Mouse (Mus musculus) mesoderm, embryonic 11.5 days (tissue): ENCODE results near the gene Ess2.

ENCODE experiments used
- DNase-seq: peaks from one replicate; pipeline ENCODE4 v3.0.0-alpha.2; 2012; ENCODE audit warnings: low read depth, low spot score

The Ess2 gene

GRCm38 (mm10) chr16:17921325-17922162 lies 10.4 kb upstream of the Ess2 start:
- peak; percentile 99 for DNase-seq

DNA sequence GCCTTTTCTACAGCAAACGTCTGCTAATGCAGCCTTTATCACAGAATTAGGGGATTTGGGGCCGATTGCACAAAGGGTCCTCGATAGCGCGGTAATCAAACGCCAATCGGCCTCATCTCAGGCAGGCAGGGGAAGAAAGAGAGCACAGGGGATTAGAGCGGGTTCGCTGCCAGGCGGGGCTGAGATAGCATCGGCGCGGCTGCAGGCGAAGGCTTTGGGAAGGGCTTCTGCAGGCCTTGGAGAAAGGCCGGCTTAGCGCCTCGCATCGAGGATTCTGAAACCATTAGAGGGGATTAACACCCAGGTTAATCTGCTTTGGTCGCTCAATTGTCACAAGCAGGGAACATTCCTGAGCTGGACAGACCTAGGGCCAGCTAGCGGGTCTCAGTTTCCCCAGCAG lies 9.4 kb upstream of the Ess2 start:
- DNase-seq = no peak

- DNase-seq = peak; percentile 53
These were observed 3.4 kb upstream of the Ess2 start, which contains the start of gene Gsc2 for GRCm38 (mm10) chr16:17914307-17915249. Gsc2 (minus strand) TSS chr16:17915059.

DNA sequence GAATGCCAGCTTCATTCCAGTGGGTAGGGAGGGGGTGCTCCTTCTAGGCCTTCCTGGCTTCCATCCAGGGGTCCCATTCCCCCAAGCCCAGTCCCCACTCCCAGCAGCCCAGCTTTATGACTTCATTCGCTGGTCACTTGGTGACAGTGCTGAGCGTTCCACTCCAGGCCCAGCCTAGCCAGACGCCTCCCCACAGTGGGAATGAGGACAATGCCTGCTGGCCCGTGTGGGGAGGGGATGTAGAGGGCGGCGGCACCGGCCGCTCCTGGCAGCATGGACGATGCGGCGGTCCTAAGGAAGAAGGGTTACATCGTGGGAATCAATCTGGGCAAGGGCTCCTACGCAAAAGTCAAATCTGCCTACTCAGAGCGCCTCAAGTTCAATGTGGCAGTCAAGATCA lies 12.7 kb downstream of the Ess2 start, which contains the start of the genes Dgcr2 and Tssk2:
Gene Dgcr2 (minus strand): TSS at position 101 of the 400 bp plus-strand sequence.
Gene Tssk2 (plus strand): TSS at position 176 of the 400 bp plus-strand sequence.
- DNase-seq = no peak

DNA sequence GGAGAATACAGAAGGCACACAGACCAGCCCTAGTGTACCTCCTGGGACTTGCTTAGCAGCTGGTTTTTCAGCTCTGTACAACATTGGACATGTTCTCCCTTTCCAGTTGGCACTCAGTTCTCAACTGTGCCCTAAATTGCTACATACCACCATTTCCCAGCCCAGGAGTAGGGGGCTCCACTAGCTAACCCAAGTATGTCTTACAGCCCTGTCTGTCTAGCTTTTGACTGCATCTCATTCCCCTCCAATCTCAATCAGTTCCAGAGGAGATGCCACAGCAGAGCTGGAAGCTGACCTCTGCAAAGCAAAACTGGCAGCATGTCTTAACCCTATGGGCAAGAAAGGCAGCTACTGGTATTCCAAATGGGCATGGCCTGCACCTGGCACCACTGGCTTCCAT lies 15.1 kb downstream of the Ess2 start:
- DNase-seq = no peak

GRCm38 (mm10) chr16:17893923-17894322 lies 17.2 kb downstream of the Ess2 start, which contains the start of gene Tssk1:
Tssk1 (plus strand) TSS chr16:17894223.
- no peak for DNase-seq

DNA sequence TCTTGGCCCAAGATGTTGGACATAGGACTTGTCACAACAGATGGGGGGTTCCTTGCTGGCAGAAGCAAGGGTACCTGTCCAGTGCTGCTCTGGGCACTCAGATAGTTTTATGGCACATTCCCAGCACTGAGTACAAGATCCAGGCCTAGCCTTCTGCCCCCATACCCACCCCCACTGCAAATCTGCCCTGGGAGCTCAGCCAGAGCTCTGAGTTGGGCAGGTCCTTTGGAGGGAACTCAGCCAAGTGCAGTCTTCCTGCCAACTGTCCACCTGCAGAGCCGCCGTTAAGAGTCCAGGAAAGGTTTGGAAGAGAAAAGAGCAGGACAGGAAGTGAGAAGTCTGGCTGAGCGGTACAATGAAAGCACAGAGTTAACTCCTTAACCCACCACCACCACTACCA lies 18.5 kb downstream of the Ess2 start:
- DNase-seq = no peak

DNA sequence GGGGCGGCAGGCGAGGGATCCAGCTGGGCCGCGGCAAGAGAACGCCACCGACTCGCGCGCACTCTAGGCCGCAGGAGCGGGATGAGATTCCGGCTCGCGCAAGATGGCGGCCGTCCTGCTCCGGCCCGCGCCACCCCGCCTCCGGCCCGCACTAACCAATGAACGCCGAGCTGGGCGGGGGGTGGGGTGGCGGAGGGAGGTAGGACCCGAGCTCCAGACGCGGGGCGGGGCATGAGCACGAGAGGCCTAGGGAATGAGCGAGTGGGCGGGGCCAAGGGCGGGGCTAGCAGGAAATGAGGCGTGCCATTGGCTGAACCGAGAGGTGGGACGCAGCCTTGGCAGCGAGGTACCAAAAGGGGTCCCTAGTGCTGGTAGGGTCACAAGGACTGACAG lies 19.6 kb downstream of the Ess2 start, which contains the start of gene Gm20518:
Gene Gm20518 (minus strand): TSS at position 105 of the 393 bp plus-strand sequence.
- peak; percentile 99 for DNase-seq

DNA sequence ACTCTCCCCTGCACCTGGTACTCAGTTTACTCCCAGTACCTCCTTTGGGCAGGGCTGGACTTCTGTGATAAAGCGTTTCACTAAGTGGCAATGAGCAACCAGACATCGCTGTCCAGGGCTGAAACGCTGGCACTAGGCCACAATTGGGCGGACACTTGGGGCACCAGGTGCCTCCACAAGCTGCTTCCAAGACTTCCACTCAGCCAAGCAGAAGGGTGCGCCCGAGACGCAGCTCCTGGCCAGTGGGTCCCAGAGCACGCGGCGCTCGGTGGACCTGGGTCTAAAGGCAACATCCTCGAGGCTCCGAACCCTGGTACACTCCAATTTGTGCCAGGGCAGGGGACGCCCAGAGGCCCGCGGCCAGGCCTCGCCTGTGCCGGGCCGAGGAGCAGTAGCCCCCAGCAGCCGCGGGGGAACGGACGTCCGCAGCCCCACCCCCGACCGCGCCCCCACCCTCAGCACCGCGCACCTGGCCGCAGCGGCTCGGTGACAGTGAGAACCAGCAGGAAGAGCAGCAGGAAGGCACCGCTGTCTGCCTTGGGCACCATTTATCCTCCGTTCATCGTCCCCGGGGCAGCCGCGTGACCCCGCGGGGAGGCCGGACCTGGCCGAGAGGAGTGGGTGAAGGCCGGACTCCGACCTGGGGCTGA lies 20.1 kb downstream of the Ess2 start:
- DNase-seq = peak; percentile 48

DNA sequence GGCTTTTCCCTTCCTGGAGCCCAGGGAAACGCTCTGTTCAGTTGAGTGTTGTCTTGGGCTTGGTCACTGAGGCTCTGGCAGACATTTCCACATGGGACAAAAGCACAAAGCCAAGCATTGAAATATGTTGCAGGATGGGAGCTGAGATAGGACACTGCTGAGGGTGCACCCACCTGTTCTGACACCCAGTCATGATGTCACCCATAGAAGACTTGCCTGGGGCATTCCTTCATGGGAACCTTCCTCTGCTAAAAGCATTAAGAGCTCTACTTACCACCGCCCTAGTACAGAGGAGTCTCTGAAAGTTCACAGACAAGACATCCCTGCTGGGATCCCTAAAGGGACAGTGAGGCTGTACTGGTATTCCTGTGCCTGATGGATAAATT lies 20.8 kb downstream of the Ess2 start:
- DNase-seq = no peak

DNA sequence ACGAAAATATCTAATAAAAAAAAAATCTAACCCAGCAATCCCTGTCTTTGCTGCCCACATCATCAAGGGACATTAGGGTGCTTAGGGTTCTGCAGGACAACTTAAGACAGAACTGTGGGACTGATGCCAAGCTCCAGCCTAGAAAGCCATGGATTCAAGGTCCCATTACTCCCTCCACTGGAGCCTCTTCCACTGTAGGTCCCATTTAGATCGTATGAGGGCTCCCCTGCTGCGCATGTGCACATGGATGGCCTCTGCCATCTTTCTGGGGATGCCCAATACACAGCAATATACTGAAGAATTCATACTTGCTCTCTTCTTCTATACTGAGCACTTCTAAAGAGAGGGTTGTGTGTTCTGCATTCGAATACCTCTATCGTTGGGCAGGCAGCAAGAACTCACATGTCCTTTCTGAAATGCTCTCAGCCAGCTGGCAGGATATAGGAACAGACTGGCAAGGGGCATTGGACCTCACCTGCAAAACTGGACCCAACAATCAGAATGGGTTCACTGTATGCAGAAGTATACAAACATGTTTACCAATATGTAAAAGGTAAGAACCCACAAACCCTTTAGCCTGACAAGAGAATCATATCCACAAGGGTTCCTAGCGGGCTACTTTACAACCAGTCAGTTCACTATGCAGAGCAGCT lies 21.3 kb downstream of the Ess2 start:
- DNase-seq = no peak

DNA sequence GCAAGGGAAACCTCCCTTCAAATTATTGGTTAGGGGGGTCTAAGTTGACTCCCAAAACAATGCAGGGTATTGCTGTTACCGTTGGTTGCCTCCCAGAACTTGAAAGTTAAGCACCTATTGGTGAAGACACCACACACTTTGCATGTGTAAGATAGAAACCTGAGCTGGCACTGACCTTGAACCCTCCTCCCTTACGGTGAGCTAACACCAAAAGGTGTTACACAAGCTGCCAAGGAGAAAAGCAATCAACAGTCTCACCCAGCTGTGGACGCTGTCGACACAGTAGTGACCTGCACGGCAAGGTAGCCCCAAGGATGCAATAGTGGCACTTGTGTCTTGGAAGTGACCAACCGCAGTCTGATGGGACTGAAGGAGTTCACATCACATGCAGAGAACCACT lies 27.0 kb downstream of the Ess2 start:
- no peak for DNase-seq

GRCm38 (mm10) chr16:17882196-17882595 lies 29.0 kb downstream of the Ess2 start:
- no peak for DNase-seq

- no peak for DNase-seq
These were observed 31.6 kb downstream of the Ess2 start for GRCm38 (mm10) chr16:17879571-17879970.

GRCm38 (mm10) chr16:17876096-17876495 lies 35.1 kb downstream of the Ess2 start:
- no peak for DNase-seq

GRCm38 (mm10) chr16:17875174-17875573 lies 36.0 kb downstream of the Ess2 start:
- DNase-seq = no peak

- DNase-seq = no peak
These were observed 38.2 kb downstream of the Ess2 start for GRCm38 (mm10) chr16:17872995-17873394.

GRCm38 (mm10) chr16:17871248-17871647 lies 39.9 kb downstream of the Ess2 start:
- no peak for DNase-seq

DNA sequence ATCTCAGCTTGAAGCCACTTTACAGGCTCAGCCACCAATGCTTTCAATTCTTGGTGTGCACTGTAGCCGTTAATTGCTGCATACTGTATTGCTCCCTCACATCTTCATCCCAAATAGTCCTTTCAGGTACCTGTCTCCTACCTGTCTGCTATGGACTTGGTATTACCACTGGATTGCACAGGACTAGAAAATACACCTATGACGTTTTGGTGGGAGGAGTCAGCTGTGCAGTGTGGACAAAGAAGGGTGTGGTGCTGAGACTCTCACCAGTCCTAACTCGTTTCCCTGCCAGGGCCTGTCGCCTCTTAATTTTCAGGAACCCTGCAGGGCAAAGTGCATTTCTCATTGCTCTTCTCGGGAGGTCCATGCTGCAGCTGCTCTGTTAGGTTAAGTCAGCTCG lies 45.4 kb downstream of the Ess2 start:
- no peak for DNase-seq

GRCm38 (mm10) chr16:17865293-17865692 lies 45.9 kb downstream of the Ess2 start:
- DNase-seq = no peak

DNA sequence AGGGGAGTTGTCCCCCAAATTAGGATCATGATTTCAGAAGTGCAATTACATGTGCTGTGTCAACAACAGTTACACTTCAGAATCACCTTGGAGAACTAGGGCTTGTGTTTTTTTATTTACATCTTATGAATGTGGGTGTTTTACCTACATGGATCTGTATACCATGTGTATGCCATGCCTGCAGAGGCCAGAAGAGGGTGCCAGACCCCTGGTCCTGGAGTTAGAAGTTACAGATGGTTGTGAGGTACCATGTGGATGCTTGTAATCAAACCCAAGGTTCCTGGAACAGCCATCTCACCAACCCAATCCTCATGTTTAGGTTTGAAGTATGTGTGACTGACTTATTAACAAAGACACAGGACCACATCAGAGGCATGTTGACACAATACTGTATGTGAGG lies 52.6 kb downstream of the Ess2 start:
- peak; percentile 22 for DNase-seq
